Mouse (Mus musculus): ENCODE results near the gene Pde8b.
"Not testable (repeated sequence)": the region's sequence is repeated elsewhere in the genome, so short reads cannot be mapped to it uniquely, and the experiment has no call there.

The Pde8b gene

GRCm38 (mm10) chr13:95221882-95222568 lies 28.1 kb downstream of the Pde8b start:
- DNase-seq (ENCODE audit: low spot score): no peak

DNA sequence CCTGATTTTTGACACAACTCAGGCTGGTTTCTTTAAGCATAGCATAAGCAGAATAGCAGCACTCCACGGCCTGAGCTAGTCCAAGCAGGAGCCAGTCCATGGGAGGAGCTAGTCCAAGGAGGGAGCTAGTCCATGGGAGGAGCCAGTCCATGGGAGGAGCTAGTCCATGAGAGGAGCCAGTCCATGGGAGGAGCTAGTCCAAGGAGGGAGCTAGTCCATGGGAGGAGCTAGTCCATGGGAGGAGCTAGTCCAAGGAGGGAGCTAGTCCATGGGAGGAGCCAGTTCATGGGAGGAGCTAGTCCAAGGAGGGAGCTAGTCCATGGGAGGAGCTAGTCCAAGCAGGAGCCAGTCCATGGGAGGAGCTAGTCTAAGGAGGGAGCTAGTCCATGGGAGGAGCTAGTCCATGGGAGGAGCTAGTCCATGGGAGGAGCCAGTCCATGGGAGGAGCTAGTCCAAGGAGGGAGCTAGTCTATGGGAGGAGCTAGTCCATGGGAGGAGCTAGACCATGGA lies 34.4 kb downstream of the Pde8b start:
- DNase-seq (ENCODE audit: low spot score): peak; percentile 62

- DNase-seq (ENCODE audit: low spot score): no peak
Measured at GRCm38 (mm10) chr13:95212320-95212719, 37.8 kb downstream of the Pde8b start.

DNA sequence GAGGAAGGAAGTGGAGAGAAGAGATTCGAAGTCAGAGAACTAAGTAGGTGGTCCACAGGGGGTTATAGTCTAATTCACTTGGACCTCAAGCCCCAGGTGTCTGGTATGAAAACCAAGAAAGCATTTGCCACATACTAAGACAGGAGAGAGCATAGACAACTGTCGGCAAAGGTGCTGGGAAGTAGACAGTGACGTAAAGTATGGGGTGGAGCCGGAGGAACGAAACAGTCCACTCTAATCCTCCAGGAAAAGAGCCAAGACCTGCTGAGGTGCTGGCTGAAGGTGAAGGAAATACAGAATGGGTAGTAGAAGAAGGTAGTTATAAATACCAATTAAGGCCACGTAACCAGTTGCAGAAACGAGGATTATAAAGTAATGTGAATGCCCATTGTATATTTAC lies 42.8 kb downstream of the Pde8b start:
- not testable (repeated sequence) for DNase-seq (ENCODE audit: low spot score)

DNA sequence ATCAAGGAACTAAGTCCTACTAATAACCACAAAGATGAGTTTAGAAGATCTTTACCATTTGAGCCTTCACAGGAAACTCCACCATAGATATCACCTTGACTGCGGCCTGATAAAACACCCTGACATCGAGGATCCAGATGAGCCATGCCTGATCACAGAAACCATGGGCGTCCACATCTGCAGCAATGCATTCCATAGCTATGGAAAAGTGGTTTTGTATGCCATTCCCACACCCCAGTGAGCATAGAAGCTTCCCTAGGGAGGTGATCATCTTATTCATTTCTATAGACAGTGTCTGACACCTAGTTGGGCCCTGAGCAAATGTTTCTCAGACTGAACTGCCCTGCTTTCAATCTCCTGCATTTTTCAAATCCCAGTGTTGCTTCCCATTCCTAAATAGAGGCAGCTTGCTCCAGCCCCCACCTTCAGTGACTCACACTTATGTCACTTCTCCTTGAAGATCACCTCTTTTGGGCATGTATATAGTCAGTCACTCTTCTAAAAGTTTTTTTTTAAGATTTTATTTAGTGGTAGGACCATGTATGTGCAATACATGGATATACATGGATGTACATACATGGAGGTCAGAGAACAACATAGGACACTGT lies 47.9 kb downstream of the Pde8b start:
- no peak for DNase-seq (ENCODE audit: low spot score)

DNA sequence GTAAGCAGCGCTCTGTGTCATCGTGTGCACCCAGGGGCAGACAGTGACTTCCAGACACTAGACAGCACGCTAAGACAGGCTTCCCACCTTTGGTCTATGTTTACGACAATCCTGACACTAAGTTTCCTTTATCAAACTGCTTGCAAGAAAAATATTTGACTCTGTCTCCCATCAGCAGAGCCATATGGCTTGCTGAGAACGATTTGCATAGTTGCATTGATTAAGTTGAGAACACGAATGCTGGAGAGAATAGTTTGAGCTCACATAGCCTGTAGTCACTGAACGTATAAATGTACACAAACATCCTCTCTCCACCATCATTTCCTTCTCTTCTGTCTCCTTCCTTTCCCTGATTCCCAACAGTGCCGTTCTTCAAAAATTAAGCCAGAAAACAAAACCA lies 49.3 kb downstream of the Pde8b start:
- no peak for DNase-seq (ENCODE audit: low spot score)

DNA sequence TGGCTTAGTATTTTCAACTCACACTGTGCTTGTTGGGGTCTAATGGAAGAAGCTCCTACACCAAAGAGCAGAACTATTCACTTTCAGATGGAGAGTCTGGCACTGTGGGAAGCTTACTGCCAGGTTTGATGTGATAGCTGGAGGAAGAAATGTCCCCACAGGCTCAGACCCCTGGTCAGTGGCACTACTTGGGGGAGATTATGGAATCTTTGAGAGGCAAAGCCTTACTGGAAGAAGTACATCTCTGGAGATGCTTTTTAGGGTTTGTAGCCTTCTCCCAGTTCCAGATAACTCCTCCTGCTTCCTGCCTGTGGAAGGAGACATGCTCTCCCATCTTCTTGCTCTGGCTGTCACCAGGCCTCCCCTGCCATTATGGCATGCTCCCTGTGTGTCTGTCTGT lies 50.1 kb downstream of the Pde8b start:
- DNase-seq (ENCODE audit: low spot score): no peak

DNA sequence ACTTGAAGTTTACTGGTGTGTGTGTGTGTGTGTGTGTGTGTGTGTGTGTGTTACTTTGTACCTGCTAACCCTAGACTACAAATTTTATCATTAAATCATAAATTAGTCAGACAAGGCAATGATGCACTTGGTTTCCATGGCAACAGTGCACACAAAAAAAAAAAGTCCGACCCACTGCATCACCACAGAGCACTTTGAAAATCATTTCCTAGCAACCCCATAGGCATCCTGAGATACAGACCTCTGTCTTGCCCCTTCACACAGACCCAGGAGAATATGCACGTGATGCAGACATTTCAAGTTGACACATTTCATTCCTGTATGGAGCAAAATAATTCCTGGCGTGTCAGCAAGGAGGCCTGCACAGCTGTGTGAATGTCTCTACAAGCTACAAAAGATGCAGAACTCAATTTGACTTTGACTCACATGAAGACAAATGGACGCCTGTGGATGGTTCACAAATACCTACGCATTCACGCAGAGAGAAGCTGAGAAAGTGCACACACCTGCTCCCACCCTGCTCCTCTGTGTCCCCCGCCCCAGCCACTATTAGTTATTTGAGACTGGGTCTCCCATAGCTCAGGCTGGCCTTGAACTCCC lies 53.9 kb downstream of the Pde8b start:
- DNase-seq (ENCODE audit: low spot score): no peak

DNA sequence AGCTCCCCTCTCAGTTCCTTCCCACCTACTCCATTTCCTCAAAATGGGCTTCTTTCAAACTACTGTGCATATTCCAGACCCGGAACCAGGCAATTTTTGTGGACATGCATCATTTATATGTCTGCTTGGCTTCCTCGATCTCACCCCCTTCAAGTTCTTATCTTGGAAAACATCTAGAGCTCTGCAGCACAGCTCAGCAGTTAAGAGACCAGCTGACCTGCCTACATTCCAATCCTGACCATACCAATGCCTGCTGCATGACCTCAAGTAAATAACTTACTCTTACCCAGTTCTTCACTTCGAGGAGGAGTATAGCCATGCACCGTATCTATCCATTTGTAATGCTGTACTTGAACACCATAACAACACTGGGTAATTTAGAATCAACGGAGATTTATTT lies 58.2 kb downstream of the Pde8b start:
- DNase-seq (ENCODE audit: low spot score): no peak

DNA sequence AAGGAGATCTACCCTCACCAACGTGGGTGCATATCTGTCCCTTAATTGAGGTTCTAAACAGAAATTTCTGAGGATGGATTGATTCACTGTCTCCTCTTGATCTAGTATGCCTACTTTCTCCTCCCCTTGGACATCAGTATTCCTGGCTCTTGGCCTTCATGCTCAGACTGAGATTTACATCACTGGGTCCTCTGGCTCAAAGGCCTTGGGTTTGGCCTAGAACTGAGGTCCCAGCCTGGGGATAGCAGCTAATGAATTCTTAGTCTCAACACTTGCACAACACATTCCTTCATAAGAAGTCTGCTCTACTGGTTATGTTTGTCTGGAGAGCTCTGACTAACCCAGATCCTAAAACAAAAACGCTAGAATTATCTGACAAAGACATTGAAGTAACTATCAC lies 61.0 kb downstream of the Pde8b start:
- no peak for DNase-seq (ENCODE audit: low spot score)

- no peak for DNase-seq (ENCODE audit: low spot score)
Measured at GRCm38 (mm10) chr13:95187153-95187665, 62.9 kb downstream of the Pde8b start.

GRCm38 (mm10) chr13:95186741-95187035 lies 63.4 kb downstream of the Pde8b start:
- DNase-seq (ENCODE audit: low spot score): no peak

DNA sequence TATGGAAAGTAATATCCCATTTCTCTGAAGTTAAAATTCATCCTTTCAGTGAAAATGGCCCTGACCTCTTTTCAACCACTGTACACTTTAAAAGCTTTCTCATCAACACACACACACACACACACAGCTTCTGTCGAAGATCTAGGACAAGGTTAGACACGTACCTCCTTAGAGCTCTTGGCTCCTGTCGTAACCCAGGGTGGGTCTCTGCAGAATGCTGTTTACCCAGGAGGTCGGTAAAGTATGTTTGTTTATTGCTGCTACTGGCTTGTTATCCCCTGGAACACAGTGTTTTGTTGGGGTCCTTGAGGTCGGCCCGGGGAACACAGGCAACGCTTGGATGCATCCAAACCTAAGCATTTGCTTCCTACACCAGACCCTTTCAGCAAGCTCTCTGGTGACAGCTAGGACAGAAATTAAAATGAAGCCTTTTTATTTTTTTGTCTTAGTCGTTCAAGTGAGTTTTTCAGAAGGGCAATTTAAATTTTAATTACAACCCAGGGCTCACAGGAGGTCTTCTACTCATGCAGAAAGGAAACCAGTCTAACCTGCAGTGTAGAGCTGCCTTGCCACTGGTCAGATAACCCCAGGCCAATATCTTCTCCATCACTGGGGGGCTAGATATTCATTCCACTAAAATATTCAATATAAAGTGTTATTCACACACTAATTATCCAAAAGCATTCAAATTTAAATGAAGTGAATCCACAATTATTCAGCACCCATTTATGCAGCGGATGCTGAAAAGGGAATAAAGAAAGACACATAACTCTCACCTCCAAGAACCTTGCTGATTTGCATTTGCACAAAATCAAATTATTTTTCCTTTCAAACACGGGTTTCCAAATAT lies 64.0 kb downstream of the Pde8b start:
- no peak for DNase-seq (ENCODE audit: low spot score)

- no peak for DNase-seq (ENCODE audit: low spot score)
Measured at GRCm38 (mm10) chr13:95183686-95184085, 66.5 kb downstream of the Pde8b start.

- no peak for DNase-seq (ENCODE audit: low spot score)
Measured at GRCm38 (mm10) chr13:95180208-95180607, 69.9 kb downstream of the Pde8b start.

GRCm38 (mm10) chr13:95177326-95177725 lies 72.8 kb downstream of the Pde8b start:
- DNase-seq (ENCODE audit: low spot score): peak; percentile 72

DNA sequence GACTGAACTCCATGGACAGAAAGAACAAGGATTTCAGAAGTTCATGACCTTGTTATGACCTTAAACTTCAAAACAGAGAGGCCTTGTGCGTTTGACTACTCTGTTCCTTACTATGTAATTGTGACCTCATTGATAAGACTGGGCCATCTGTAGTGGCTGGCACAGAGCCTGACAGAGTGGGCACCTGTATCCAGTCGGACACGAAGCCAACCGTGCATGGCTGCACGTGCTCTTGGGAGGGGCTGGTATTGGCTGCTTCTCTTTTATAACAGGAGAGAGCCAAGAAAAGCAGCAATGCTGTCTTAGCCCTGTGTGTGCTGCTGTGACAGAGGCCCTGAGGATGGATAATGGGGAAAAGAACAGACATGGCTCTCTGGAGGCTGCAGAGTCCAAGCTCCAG lies 73.7 kb downstream of the Pde8b start:
- peak; percentile 57 for DNase-seq (ENCODE audit: low spot score)

DNA sequence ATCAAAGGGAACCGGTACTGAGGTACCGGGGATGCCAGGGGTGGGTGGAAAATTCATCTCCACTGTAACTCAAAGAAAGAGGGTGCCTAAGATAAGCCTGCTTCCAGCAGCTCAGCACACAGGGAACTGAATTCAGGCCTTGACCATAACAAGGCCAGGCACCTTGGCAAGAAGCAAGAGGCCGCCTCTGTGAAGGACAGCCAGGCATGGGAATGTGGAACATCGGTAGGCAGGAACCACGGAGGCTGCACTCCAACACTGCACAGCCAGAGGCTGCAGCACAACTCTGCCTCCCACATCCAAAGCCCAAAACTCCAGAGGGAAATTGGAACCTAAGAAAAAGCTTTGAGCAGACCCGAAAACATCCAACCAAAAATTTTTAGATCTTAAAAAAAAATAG lies 75.9 kb downstream of the Pde8b start:
- DNase-seq (ENCODE audit: low spot score): peak; percentile 65

DNA sequence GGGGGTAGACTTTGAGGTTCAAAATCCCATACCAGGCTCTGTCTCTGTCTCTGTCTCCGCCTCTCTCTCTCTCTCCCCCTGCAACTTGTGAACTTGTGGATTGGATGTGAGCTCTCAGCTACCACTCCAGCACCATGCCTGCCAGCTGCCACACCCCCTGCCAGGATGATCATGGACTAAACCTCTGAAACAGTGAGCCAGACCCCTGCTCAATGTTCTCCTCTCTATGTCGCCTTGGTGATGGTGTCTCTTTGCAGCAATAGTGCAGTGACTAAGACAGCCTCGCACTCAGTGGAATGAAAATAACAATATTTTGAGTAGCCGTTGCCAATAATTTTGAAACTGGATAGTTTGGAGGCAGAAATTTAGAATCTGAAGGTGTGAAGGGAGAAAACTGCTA lies 77.8 kb downstream of the Pde8b start:
- DNase-seq (ENCODE audit: low spot score): no peak

DNA sequence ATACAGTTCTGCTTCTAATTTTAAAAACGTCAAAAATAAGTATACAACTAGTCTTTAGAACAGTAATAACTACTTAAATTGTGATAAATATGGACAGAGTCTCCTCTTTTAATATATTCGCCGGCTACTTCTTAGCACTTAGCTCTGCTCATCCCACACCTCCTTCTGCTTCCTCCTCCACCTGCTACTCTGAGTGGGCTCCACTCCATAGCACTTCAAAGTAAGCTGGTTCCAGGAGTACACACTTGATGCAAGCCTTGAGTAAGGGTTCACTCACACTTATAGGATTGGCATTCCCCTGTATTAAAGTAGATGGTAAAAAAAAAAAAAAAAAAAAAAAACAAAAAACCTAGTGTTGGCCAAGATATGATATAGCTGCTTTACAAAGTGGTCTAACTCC lies 89.9 kb downstream of the Pde8b start:
- DNase-seq (ENCODE audit: low spot score): no peak

DNA sequence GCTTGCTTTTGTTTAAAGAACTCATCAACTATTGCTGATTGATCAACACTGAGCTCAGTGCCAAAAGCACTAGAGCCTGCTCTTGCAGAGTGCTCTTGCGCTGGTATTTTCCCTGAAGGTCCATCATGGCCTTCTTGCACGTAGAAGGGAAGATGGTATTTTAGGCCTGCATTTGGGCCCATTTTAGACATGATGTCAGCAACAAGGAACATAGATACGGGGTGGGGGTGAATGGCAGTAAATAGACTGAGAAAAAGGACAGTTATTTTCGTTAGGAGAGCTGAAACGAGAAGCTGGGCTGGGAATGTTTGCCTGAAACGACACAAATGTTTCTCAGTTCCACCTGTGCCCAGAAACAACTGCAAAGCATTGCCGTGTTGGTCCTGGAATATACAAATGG lies 91.2 kb downstream of the Pde8b start:
- DNase-seq (ENCODE audit: low spot score): no peak

- DNase-seq (ENCODE audit: low spot score): no peak
Measured at GRCm38 (mm10) chr13:95144746-95145145, 105.4 kb downstream of the Pde8b start.

Measured in testis, postnatal 14 days (tissue).